Mouse (Mus musculus): ENCODE results near the gene Nr1i2. TPM values are rescaled to one million over a fixed set of nuclear protein-coding genes. Genes with fewer than 3 reads are reported as not detected.

Nr1i2 gene
- total and polyA plus RNA-seq, 3 experiments: not detected

- no peak overlapping the region for H3K4me3 ChIP-seq (replicated peaks in 1 of 3; ENCODE audit: low read depth in 2 of 3, low read length in 2 of 3, poor library complexity in 1 of 3)
- H3K9me3 ChIP-seq (replicated peaks; ENCODE audit: low read length): no peaks in the 10 kb centered on the region
- in situ Hi-C loops (cut with MboI; ENCODE audit: low pct_ligation_motif_present, low pct_unique_long_range_greater_than_20kb, low sequenced_read_pairs): no loop called here
- H3K9ac ChIP-seq (ENCODE audit: insufficient read depth, low read depth): no peak overlapping the region
- H3K79me2 ChIP-seq (replicated peaks; ENCODE audit: control insufficient read depth, extremely low read depth, insufficient read depth, poor library complexity, severe bottlenecking): no peaks in the 10 kb centered on the region
- no peak overlapping the region for H3K4me2 ChIP-seq (ENCODE audit: insufficient read depth, low read depth, poor library complexity, severe bottlenecking)
- H3K36me3 ChIP-seq (replicated peaks in 1 of 2; ENCODE audit: control insufficient read depth in 1 of 2, insufficient read depth in 1 of 2, low read length in 1 of 2): no peaks in the 10 kb centered on the region
- no peak for DNase-seq (ENCODE audit: extremely low read depth)
- no peak overlapping the region for H3K27ac ChIP-seq (ENCODE audit: insufficient read depth, low read depth)
- peaks cover 10 to 16% of the 10 kb centered on the region in 2 experiments for H3K4me1 ChIP-seq (ENCODE audit: control insufficient read depth in 1 of 2, insufficient read depth in 2 of 2)
- TF ChIP-seq GABPA (IDR thresholded peaks at IDR 0.05; ENCODE audit: insufficient replicate concordance, low read depth, low read length): no peak
- TF ChIP-seq POLR2AphosphoS2 (IDR thresholded peaks at IDR 0.05; ENCODE audit: low read depth, low read length): no peak
- TF ChIP-seq USF2 (conservative IDR thresholded peaks at IDR 0.05; ENCODE audit: low read depth, low read length): no peak
- TF ChIP-seq SMC3 (IDR thresholded peaks at IDR 0.05; ENCODE audit: low read depth, low read length): no peak
- TF ChIP-seq ELF1 (IDR thresholded peaks at IDR 0.05; ENCODE audit: low read depth, low read length): no peak
- no peak for TF ChIP-seq MYC (IDR thresholded peaks at IDR 0.05; ENCODE audit: low read depth, low read length)
- TF ChIP-seq BHLHE40 (IDR thresholded peaks at IDR 0.05; ENCODE audit: low read depth, low read length): no peak
- TF ChIP-seq CTCF (conservative IDR thresholded peaks at IDR 0.05 in 1 of 2, IDR thresholded peaks at IDR 0.05 in 1 of 2; ENCODE audit: low read depth in 2 of 2, low read length in 2 of 2): no peak
- TF ChIP-seq SIN3A (IDR thresholded peaks at IDR 0.05; ENCODE audit: low read length): no peak
- TF ChIP-seq TBP (conservative IDR thresholded peaks at IDR 0.05; ENCODE audit: low read depth, low read length): no peak
- TF ChIP-seq ZMIZ1 (IDR thresholded peaks at IDR 0.05; ENCODE audit: low read depth, low read length): no peak
- TF ChIP-seq MAFK (IDR thresholded peaks at IDR 0.05; ENCODE audit: insufficient replicate concordance, low read length): no peak
- TF ChIP-seq ETS1 (conservative IDR thresholded peaks at IDR 0.05; ENCODE audit: low read depth, low read length): no peak
- TF ChIP-seq MXI1 (IDR thresholded peaks at IDR 0.05; ENCODE audit: low read depth, low read length): no peak
- TF ChIP-seq RCOR1 (conservative IDR thresholded peaks at IDR 0.05; ENCODE audit: low read depth, low read length): no peak
- dilution Hi-C loops (cut with MboI; ENCODE audit: extremely low pct_ligation_motif_present, extremely low pct_unique_long_range_greater_than_20kb, low sequenced_read_pairs): no loop called here
- H3K27me3 ChIP-seq (replicated peaks): peaks cover 3% of the 10 kb centered on the region
These were observed 8.8 kb downstream of the Nr1i2 start for GRCm38 (mm10) chr16:38285801-38286200.

GRCm38 (mm10) chr16:38283300-38283699 lies 11.3 kb downstream of the Nr1i2 start:
- dilution Hi-C loops (cut with MboI; ENCODE audit: extremely low pct_ligation_motif_present, extremely low pct_unique_long_range_greater_than_20kb, low sequenced_read_pairs) (no loop called here), in situ Hi-C loops (cut with MboI; ENCODE audit: low pct_ligation_motif_present, low pct_unique_long_range_greater_than_20kb, low sequenced_read_pairs) (no loop called here)
- no peak overlapping the region for H3K4me2 ChIP-seq (ENCODE audit: insufficient read depth, low read depth, poor library complexity, severe bottlenecking)
- H3K27me3 ChIP-seq (replicated peaks): peaks cover 3% of the 10 kb centered on the region
- H3K9me3 ChIP-seq (replicated peaks; ENCODE audit: low read length): no peaks in the 10 kb centered on the region
- no peak overlapping the region for H3K4me3 ChIP-seq (replicated peaks in 1 of 3; ENCODE audit: low read depth in 2 of 3, low read length in 2 of 3, poor library complexity in 1 of 3)
- no peak for DNase-seq (ENCODE audit: extremely low read depth)
- no peak overlapping the region for H3K27ac ChIP-seq (ENCODE audit: insufficient read depth, low read depth)
- H3K4me1 ChIP-seq (ENCODE audit: control insufficient read depth in 1 of 2, insufficient read depth in 2 of 2): peaks cover 6 to 7% of the 10 kb centered on the region in 2 experiments
- no peaks in the 10 kb centered on the region for H3K36me3 ChIP-seq (replicated peaks in 1 of 2; ENCODE audit: control insufficient read depth in 1 of 2, insufficient read depth in 1 of 2, low read length in 1 of 2)
- H3K79me2 ChIP-seq (replicated peaks; ENCODE audit: control insufficient read depth, extremely low read depth, insufficient read depth, poor library complexity, severe bottlenecking): no peaks in the 10 kb centered on the region
- H3K9ac ChIP-seq (ENCODE audit: insufficient read depth, low read depth): no peak overlapping the region
- no peak for TF ChIP-seq USF1 (IDR thresholded peaks at IDR 0.05; ENCODE audit: low read depth, low read length)
- no peak for TF ChIP-seq TBP (conservative IDR thresholded peaks at IDR 0.05; ENCODE audit: low read depth, low read length)
- TF ChIP-seq TCF12 (IDR thresholded peaks at IDR 0.05; ENCODE audit: low read depth, low read length): no peak
- no peak for TF ChIP-seq CHD1 (IDR thresholded peaks at IDR 0.05; ENCODE audit: low read depth, low read length)
- TF ChIP-seq KAT2A (IDR thresholded peaks at IDR 0.05; ENCODE audit: insufficient replicate concordance, low read length): no peak
- no peak for TF ChIP-seq MAZ (IDR thresholded peaks at IDR 0.05; ENCODE audit: low read depth, low read length)
- no peak for TF ChIP-seq CTCF (conservative IDR thresholded peaks at IDR 0.05 in 1 of 2, IDR thresholded peaks at IDR 0.05 in 1 of 2; ENCODE audit: low read depth in 2 of 2, low read length in 2 of 2)
- TF ChIP-seq USF2 (conservative IDR thresholded peaks at IDR 0.05; ENCODE audit: low read depth, low read length): no peak

Data from CH12.LX (cell line).